Mouse (Mus musculus) heart, postnatal 10 days (tissue): ENCODE measurements at regions not wholly inside any gene's neighbourhood (a gene's known extent, or its start where the extent isn't known, plus 50 kb on each side); places are given as distances from the start of the nearest gene placed in this dataset.

Source experiments
- DNase-seq, 2 experiments: peaks; one replicate each; pipeline ENCODE4 v3.0.0; 2021
- intact Hi-C: fragments of 180-260 bp; cut with DNase I; formaldehyde crosslinking; loops from one replicate; pipeline ENCODE4 v1.15.1; 2025

DNA sequence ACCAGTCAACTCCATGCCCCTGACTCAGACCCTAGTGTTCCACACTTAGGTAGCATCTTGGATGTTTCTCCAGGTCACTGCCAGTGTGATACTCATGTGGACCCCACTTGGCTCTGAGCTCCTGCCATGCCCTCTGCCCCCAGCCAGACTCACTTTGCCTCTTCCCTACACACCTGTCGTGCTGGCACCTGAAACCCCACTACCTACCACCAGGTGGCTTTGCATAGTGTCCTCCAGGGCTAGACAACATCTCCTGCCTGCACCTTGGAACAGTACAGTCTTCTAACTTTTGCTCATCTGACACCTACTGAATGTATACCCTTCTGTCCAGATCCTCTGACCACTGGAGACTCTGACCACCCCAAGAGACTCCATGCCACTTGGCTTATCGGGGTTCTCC is 80.6 kb downstream of the Fam53a start:
- intact Hi-C loops = no loop called here
- no peak for DNase-seq

DNA sequence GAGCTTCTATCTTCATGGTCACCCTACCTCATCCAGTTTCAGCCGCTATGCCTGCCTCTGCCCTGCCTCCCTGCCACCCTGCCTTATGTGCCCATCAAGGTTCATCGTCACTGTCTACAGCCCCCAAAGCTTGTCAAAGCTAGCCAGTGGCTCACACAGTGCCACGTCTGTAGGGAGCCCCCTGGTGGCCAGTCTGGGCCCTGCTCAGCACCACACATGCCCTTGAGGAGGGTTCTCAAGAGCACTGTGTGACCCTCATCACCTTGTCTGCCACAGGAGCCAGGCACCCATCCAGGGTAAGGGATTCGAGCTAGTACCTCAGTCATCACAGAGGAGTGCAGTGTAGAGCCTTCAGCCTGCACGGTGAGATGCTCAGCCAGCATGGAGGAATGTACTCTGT is 86.1 kb downstream of the Fam53a start:
- intact Hi-C loops = loop anchor here (1.0 to 5.0 kb wide), 2 partner anchors 44 to 149 kb away; no protein-coding TSS in a partner anchor
- peak; percentile 46 to 66 for DNase-seq

DNA sequence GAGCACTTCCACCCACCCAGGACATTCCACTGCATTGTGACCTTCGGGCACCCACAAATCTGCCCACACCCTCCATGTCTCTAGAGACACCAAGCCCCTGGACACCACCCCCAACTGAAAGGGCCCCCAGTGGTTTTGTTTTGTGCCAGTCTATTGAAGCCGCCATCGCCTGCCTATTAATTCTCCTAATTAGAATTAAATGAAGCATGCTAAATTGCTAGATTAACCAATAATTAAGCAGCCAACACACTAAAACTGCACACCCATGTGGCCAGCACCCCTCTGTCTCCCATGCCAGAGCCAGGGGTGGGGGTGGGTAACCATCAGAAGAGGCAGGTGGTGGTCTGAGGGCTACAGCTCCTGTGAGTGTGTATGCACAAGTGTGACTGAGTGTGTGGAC is 86.8 kb downstream of the Fam53a start:
- DNase-seq = no peak
- intact Hi-C loops = loop anchor here (1.0 to 5.0 kb wide), 2 partner anchors 45 to 148 kb away; no protein-coding TSS in a partner anchor

DNA sequence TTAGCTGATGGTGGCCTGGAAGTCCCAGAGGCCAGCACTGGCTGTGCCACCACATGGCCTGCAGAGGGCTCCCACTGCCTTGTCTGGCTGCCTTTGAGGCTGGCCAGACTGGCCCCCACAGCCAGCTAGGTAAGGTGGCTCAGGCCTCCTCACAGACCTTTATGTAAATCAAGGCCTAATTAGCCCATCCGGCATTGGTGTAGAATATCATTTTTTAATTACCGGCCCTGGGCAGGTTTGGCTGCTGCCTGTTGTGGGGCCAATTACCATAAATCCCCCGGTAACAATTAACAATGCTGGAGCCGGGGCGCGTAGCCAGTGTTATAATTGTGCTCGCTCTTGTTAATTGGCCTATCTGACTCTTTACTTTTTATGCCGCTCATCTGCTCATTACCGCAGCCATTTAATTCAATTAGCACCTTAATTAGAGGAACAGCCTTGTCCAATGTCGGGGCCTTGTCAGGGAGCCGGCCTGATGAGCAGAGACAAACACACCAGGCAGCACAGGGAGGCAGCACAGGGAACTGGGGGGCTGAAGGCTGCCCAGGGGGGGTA is 87.4 kb downstream of the Fam53a start:
- intact Hi-C loops = loop anchor here (5.0 kb wide), 1 partner anchor 45 kb away; no protein-coding TSS in a partner anchor
- DNase-seq = peak; percentile 13 to 24

DNA sequence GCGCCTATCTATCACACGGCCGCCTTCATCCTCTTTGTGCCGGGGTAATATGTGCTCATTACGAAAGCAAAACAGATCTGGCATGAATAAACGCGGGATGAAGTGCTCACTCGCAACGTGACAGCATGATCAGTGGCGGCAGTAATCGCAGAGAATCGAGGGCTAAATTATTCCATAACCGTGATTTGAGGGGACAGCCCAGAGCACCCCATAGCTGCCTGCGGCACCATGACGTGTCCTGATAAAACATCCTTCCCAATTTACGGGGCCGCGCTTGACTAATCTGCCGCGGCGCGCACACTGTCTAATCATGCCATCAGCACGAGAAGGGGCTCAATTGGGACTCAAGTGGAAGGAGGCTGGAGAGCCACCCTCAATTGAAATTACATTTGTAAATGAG is 89.2 kb downstream of the Fam53a start:
- intact Hi-C loops = loop anchor here (5.0 kb wide), 1 partner anchor 47 kb away; no protein-coding TSS in a partner anchor
- DNase-seq = no peak

DNA sequence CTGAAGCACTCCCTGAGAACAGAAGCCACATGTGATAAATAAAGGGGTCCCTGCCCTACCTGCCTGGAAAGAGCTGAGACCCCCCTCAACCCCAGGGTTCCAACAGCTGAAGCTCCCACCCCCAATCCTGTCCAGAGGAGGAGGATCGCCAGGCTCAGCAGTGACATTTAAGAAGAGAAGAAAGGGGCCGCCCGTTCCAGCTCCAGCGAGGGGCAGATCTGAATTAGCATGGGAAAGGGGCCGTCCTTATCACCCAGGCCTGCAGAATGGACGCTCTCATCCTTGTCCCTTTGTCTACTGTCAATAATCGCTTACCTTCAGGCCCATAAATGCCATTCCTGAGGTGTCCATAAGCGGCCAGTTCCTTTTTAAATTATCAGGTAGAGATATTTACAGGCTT is 92.0 kb downstream of the Fam53a start:
- intact Hi-C loops = no loop called here

DNA sequence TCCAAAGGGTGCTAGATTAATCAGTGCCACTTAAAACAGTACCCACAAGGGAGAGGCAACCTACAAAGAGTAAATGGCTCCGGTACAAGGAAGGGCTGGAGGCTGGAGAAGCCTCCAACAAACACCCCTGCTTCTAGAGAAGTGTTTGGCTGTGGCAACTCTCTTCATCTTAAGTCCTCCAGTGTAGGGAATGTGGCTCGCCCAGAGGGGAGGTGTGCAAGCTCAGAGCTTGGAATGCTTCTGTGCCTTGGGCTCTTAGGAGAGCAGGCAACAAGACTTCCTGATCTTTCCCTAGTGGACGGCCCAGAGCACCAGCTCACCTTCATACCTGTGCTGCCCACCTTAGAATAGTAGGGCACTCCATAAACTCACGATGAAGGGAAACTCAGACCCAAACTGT is 92.4 kb downstream of the Fam53a start:
- no peak for DNase-seq
- intact Hi-C loops = no loop called here

More for the DNA sequence above, 92.0 kb downstream of the Fam53a start:
- DNase-seq = no peak

DNA sequence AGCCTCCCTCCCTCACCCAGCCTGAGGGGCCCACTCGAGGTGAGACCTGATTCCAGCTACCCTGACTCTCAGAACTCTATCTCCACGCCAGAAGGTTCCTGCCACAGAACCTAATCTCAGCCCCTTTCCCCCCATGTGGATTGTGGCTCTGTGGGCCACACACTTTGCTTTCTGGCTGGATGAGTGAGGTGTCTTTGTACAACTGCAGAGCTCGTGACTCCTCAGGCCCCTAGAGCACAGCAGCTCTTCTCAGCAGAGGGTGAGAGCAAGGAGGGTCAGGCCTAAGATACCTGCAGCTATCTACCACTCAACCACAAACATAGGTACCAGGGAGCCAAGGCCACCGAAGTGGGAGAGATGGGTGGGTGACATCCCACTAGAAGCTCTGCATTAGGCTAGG is 93.2 kb downstream of the Fam53a start:
- no peak for DNase-seq
- intact Hi-C loops = no loop called here

DNA sequence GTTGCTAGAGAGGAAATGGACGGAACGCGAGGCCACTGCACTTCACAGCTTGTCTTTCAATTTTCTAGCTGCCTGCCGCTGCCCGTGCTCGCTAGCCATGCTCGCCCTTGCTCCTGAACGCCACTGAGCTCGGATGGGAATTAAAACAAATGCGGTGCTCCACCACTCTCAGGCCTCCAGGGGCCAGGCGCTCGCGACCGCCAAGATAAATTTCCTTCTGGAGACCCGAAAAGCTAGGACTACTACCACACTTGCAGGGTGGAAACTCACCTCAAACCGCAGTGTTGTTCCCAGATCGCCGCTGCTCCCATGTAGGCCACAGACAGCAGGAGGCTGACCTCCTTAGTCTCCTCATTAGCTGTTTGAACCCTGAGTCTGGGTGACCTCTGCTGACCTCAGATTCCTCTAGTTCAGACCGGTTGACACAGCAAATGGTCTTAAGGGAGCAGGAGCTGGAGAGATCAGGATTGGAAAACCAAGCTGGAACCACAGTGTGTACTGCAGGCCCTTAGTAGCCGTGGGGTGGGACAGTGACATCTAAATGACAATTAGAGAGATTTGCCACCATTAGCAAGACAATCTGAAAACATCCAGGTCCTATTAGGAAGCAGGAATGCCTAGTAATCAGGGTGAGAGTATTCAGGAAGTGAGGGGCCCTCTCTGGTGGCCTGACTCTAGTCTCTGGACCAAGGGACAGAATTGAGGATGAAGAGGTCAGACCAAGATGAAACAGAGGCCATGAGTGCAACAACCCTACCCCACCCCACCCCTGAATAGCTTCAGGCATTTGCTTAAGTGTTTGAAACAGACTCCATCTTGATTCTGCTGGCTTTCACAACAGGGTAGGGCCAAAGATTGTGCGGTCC is 94.1 kb downstream of the Fam53a start:
- intact Hi-C loops = no loop called here

DNA sequence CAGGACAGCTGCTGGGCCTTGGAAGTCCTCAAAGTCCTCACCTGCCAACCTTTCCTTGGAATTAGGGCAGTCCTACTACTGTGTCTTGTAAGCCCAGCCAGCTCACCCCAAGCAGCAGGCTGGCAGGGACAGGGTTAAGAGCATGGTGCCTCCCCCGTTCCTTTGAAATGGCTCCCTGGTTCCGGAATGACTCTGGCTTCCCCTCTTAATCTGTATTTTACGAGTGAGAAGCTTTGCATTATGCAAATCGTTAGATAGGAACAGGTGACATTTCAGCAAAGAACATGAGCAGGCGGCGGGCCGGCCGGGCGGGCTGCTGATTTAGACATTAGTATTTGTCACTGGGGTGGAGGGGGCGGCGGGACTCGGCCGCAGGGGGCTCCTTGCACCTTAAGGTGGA is 95.1 kb downstream of the Fam53a start:
- DNase-seq = no peak
- intact Hi-C loops = no loop called here

More for the DNA sequence above, 94.1 kb downstream of the Fam53a start:
- no peak for DNase-seq

DNA sequence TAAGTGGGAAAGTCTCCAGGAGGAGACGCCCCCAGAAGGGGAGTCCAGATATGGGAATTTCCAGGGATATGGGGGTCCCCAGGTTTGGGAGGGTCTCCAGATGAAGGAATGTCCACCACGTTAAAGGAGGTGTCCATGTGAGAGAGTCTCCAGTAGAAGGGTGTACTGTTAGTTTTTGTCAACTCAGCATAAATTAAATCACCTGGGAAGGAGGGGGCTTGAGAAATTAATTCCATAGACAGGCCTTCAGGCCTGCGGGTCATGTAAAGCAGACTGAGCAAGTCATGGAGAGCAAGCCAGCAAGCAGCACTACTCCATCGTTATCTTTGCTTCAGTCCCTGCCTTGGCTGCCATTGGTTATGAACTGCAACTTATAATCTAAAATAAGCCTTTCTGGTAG is 96.2 kb downstream of the Fam53a start:
- intact Hi-C loops = no loop called here

DNA sequence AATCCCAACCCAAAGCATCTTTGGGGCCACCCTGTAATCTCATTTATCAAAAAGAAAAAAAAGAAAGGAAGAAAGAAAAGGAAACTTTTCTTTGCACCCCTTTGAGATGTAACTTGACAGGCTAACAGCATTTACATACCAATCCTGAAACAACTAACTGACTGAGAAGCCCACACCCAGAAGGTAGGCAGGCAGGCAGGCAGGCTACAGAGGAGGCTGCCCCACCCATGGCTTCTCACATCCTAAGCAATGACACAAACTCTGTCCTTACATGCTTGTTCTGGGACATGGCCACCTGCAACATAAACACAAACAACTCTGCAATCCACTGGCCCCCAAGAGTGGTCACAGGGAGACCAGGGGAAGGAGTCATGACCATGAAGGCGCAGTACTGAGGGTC is 97.5 kb upstream of the Nkx1-1 start:
- DNase-seq = no peak
- intact Hi-C loops = no loop called here

More for the DNA sequence above, 96.2 kb downstream of the Fam53a start:
- no peak for DNase-seq

DNA sequence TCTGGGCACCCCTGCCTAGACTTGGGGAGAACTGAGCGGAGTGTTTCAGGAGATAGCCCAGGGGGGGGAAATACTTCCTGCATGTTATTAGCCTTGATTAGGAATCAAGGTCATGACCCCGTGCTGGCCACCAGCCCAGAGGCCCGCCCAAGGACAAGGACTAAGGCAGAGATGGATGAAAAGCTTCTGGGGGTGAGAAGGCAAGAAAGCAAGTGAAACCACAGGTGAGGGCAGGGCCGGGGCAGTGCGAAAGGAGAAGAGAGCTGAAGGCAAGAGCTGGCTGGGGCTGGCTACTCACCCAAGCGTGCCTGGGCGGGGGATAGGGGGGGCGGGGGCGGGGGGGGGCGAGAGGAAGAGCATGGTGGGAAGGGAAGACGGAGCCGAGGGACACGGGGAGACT is 96.0 kb upstream of the Nkx1-1 start:
- DNase-seq = peak in 1 of 2 experiments; percentile 6
- intact Hi-C loops = no loop called here

DNA sequence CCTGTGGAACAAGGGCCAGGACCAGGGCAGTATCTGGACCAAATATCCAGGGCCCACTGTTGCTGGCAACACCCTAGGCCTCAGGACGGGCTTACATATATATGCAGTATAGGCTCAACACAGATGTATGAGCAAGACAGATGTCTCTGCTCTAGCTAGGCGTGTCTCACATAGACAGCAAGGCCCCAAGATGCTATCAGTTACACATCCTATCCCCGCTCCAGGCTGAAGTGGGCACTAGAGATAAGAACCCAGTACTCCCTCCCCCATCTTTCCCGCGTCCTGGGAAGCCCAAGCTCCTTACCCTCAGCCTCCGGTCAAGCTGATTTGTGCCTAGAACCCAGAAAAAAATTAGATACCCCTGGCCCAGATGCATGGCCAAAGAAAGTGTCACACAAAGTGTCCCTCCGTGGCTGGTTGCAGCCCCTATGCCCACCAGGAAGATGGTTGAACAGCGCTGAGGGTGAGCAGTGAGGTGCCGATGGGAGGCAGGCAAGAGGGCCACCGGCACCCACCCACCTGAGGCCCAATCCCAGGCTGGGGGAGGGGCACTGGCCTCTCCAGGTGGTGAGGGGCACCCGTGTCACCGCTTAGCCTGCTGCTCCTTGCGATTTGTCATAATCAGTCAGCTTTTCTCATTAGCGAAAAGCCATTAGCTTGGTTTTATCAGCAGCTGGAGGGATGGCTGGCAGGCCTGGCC is 95.3 kb upstream of the Nkx1-1 start:
- intact Hi-C loops = no loop called here
- no peak for DNase-seq

DNA sequence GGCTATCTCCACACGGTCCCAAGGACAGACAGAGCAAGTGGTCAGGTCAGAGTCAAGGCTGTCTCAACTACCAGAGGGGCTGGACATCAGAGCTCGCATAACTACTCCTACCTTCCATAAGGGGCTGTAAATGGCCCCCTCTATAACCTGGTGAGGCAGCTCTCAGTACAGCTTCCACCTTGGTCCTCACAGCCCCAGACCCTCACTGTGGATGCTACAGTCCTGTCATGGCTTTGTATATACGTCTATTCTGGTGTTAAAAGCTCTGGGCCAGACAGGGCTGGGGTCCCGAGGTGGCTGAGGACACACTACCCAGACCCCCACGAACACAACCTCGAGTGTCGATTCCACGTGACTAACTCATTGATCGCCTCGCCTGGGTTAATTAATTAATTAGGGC is 94.0 kb upstream of the Nkx1-1 start:
- intact Hi-C loops = no loop called here
- no peak for DNase-seq

DNA sequence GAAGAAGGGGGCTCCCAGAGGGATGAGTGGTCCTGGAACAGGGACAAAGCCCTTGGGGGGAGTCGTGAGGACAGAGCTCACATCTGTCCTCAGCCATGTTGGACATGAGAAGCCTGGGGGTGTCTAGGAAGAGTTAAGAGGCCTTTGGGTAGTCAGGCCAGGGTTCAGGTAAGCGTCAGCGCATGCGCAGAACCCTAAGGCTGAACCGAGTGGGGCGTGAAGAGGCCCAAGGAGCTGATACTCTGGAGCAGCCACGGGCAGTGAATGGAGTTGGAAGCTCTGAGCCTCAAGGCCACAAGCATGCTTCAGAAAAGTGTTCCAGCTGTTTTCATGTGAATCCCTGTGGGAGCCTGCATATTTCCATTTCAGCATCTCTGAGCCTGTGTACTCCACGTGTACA is 93.5 kb upstream of the Nkx1-1 start:
- DNase-seq = no peak
- intact Hi-C loops = no loop called here

DNA sequence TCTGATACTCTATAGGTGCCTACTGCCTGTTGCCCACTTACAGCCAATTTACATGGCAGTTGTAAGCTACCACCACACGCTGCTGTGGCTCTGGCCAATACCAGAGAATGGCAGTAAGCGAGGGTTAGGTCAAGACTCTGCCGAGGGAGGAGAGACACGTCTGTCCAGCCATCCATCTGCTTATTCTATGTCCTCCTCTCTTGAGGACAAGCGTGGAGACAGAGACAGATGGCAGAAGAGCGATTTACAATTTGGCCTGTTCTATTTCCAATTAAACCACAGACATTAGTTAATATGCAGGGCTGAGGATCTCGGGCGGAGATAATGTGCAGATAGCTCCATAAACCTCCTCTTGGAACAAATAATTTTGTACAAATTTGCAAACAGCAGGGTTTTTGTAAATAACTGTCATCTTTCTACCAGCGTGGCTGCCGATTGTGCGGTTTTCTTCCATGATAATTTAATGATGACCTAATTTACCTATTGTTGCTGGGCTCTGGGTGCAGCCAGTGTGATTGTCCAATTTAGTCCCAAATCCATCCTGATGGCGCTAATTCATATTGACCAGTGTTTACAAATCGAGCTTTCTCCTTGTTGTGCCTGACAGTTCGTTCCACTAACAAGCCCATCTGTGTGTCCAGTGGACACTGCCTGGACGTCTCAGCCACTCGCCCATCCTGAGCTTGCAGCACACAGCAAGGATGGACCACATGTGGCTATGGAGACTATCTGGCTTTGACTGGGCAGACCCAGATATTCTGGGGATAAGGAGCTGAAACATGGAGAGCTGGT is 88.4 kb upstream of the Nkx1-1 start:
- no peak for DNase-seq
- intact Hi-C loops = no loop called here

DNA sequence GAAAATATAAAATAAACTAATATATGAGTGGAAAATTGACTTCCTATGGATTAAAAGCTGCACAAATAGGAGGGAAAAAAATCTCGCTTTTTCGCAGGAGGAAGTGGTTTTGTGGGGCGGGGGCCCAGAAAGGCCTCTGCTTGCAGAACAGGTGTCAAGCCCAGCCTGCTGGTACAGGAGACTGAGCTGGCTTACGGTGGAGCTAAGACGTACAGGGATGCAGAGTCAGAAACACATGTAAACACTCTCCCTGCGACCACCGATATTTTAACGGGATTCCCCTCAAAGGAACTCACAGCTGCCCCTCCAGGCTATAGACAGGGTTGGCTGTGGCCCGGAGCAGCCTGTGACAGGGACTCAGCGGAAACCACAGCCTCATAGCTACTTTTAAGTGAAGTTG is 87.1 kb upstream of the Nkx1-1 start:
- intact Hi-C loops = no loop called here
- no peak for DNase-seq

DNA sequence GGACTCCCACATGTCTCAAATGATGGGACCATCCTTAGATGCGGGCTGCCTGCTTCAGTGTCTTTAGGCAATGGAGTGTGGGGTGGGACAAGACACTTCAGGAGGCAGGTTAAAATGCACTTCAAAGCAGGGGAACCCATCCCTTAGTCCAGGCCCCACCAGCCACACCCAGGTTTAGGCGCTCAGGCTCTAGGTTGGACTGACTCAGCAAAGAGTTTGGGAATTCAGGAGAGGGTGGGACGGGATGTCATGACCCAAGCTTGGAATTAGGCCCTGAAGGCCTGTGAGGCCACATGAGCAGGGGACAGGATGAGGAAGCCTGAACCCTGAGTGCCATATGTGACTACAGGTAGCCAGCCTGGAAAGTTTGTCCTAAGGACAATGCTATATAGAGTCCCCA is 85.6 kb upstream of the Nkx1-1 start:
- intact Hi-C loops = no loop called here
- no peak for DNase-seq

DNA sequence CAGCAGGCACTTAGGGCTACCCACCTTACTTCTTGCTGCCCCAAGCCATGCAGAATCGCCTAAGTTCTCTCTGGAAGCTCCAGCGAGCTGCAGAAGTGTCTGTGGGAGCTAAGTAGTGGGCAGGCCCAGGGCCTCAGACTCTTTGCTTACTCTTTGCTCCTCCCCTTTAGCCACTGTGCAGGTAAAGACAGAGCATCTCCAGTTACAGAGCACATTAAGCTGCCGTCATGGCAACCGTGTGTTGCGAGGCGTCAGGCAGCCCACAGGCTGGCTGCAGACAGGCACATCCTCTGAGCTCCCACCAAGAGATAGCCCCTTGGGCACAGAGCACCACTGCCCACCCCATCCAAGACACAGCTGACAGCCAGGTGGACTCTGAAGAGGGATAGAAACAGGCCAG is 85.1 kb upstream of the Nkx1-1 start:
- intact Hi-C loops = no loop called here
- DNase-seq = no peak

DNA sequence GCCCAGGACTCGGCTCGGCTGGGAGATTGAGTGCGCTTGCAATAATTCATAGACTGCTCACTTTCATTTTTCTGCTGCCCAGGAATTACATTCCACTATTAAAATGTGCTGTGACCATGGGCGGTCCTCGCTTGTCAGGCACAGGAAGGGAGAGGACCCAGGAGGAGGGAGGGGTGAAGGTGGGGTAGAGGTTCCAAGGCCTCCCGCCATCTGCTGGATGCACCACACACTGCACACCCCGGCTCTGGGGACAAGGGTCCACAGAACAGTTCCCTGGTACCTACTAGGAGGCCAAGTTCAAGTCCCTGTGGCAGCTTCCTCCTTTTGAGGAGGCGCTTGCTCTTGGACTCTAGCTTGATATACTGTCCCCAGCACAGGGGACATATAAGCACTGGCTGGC is 83.8 kb upstream of the Nkx1-1 start:
- intact Hi-C loops = no loop called here
- no peak for DNase-seq
